Mouse (Mus musculus): ENCODE measurements around the gene Hist1h4f. TPM values are rescaled to one million over a fixed set of nuclear protein-coding genes. Genes with fewer than 3 reads are reported as not detected.
A peak's percentile ranks its signal among the peaks of the same experiment; 100 is the strongest.

The Hist1h4f gene
- polyA plus RNA-seq, 1 experiment from 2014 or later = not detected

DNA sequence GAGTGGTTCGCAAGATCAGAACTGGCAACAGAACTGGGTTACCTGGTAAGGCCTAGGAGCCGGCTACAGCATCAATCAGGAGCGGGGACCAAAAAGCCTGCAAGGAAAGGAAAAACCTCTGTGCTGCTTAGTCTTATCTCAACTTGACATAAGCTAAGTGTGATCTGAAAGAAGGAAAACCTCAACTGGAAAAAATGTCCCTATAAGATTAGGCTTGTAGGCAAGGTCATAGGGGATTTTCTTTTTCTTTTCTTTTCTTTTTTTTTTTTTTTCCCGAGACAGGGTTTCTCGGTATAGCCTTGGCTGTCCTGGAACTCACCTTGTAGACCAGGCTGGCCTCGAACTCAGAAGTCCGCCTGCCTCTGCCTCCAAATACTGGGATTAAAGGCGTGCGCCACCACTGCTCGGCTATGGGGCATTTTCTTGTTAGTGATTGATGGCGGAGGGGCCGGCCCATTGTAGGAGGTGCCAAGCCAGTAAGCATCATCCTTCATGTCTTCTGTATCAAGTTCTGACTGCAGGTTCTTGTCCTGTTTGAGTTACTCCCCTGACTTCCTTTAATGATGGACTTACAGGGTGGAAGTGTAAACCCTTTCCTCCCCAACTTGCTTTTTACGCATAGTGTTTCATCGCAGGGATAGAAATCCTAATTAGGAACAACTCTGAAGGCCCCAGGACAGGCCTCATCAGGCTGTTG is 44.5 kb downstream of the Hist1h4f start:
- Histone ChIP-seq H3K27me3 (peaks cover 14% of the 10 kb centered on the region; the same call in 1 of the 2 replicates), H3K4me3 (replicated peaks) (no peak overlapping the region), H3K4me2 (replicated peaks) (no peak overlapping the region), H3K27ac (no peak overlapping the region), H3K9ac (replicated peaks) (no peak overlapping the region), H3K9me3 (no peaks in the 10 kb centered on the region), H3K4me1 (replicated peaks) (peaks cover 12% of the 10 kb centered on the region), H3K36me3 (no peaks in the 10 kb centered on the region)
- WGBS = 15% methylated on average over 14 of the region's 14 CpGs
- ATAC-seq = no peak

DNA sequence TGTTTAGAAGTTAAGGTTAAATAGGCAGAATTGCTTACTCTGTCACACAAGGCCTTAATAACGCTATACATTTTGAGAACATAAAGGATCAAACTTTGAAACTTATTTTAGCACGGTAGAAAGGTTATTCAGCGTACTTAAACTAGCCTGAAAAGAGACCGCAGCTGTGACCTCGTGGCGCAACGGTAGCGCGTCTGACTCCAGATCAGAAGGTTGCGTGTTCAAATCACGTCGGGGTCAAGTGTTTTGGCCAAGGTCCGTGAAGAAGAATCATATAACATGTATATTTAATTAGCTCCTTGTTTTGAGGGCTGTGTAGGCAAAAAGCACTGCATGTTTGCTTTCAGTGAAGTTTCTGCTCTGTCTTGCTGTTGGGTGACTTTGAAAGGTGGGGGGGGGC is 45.1 kb downstream of the Hist1h4f start:
- Histone ChIP-seq H3K27ac (no peak overlapping the region), H3K4me3 (replicated peaks) (no peak overlapping the region; the same call in 1 of the 2 replicates), H3K9me3 (no peaks in the 10 kb centered on the region), H3K36me3 (no peaks in the 10 kb centered on the region), H3K4me1 (replicated peaks) (peaks cover 12% of the 10 kb centered on the region), H3K27me3 (peaks cover 20% of the 10 kb centered on the region), H3K9ac (replicated peaks) (no peak overlapping the region), H3K4me2 (replicated peaks) (peak overlapping the region; percentile 41)
- no peak for ATAC-seq
- 3% methylated on average over 13 of the region's 13 CpGs for WGBS

DNA sequence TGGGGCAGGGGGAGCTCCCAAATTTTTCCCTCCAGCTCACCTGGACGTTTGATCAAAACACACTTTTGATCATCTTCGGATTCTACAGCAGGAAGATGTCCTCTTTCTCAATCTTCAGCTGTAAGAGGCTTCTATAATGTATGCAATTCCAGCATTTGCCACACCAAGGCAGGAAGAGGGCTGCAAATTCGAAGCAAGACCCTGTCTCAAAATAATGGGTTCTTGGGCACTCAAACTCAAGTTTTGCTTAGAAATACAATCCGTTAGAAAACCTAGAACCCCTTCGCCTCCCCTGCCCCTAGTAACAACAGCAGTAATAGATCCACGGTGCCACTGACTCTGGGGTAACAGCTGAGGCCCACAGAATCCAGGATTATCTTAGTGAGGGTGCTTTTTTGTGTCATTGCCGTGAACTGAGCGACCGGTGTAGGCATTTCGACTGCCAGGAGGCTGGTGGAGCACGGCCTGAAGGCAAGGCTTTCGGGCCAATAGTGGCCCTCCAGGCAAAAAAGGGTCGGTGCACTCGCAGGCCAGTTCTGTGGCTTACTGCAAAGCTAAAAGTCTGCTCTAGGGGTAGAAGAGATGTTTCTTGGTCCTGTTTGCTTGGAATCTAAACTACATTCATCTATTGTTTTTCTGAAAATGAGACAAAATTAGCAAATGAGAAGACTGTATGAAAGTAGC is 45.6 kb downstream of the Hist1h4f start:
- Histone ChIP-seq H3K4me2 (replicated peaks) (peak overlapping the region; percentile 41), H3K4me3 (replicated peaks) (peak overlapping the region; percentile 24), H3K27me3 (peaks cover 20% of the 10 kb centered on the region), H3K9ac (replicated peaks) (no peak overlapping the region; the same call in 1 of the 2 replicates), H3K4me1 (replicated peaks) (peaks cover 12% of the 10 kb centered on the region), H3K27ac (no peak overlapping the region), H3K9me3 (no peaks in the 10 kb centered on the region), H3K36me3 (no peaks in the 10 kb centered on the region)
- ATAC-seq = 0 out of 2 replicates have a peak, but pooled peaks have one; percentile 48
- WGBS = 6% methylated on average over 14 of the region's 14 CpGs

DNA sequence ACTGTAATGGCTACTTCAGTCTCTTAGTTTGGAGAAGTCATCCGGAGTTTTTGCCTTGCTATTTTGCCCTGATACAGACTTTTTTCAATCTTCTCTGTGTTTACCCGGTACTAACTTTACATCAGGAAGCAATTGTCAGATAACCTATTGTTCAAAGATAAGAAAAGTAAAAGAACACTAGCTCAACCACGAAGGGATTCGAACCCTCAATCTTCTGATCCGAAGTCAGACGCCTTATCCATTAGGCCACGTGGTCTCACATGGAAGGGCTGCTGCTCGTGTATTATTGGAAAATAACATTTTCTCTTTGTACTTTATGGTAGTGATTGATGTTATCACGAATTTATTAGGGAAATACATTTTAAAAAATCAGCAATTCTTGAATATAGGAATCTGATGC is 47.7 kb downstream of the Hist1h4f start:
- no peaks in the 10 kb centered on the region for H3K9me3 ChIP-seq
- H3K27me3 ChIP-seq = peaks cover 28% of the 10 kb centered on the region
- 3% methylated on average over 9 of the region's 9 CpGs for WGBS
- no peak for ATAC-seq
- no peak overlapping the region for H3K9ac ChIP-seq (replicated peaks)
- no peak overlapping the region for H3K4me2 ChIP-seq (replicated peaks)
- no peaks in the 10 kb centered on the region for H3K36me3 ChIP-seq
- no peak overlapping the region for H3K4me3 ChIP-seq (replicated peaks)
- H3K27ac ChIP-seq = no peak overlapping the region
- peaks cover 14% of the 10 kb centered on the region for H3K4me1 ChIP-seq (replicated peaks)

DNA sequence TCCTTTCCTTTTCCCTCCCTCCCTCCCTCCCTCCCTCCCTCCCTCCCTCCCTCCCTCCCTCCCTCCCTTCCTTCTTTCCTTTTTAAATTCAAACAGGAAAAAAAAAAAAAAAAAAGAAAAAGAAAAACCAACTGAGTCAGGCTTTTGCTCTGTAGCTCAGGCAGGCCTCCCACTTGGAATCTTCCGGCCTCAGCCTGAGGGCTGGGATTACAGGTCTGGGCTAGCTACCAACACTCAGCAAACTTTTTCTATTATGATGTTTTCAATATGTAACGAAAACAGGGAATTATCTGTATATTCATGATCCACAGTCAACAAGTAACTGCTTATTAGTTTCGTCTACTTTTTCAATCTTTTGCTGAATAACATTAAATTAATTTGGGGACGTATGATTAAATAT is 48.5 kb downstream of the Hist1h4f start:
- Histone ChIP-seq H3K9ac (replicated peaks) (no peak overlapping the region), H3K27me3 (peaks cover 35% of the 10 kb centered on the region), H3K4me1 (replicated peaks) (peaks cover 21% of the 10 kb centered on the region), H3K9me3 (no peaks in the 10 kb centered on the region), H3K4me2 (replicated peaks) (no peak overlapping the region), H3K27ac (no peak overlapping the region), H3K36me3 (no peaks in the 10 kb centered on the region), H3K4me3 (replicated peaks) (no peak overlapping the region)
- 37% methylated on average over 4 of the region's 4 CpGs for WGBS
- ATAC-seq = no peak

DNA sequence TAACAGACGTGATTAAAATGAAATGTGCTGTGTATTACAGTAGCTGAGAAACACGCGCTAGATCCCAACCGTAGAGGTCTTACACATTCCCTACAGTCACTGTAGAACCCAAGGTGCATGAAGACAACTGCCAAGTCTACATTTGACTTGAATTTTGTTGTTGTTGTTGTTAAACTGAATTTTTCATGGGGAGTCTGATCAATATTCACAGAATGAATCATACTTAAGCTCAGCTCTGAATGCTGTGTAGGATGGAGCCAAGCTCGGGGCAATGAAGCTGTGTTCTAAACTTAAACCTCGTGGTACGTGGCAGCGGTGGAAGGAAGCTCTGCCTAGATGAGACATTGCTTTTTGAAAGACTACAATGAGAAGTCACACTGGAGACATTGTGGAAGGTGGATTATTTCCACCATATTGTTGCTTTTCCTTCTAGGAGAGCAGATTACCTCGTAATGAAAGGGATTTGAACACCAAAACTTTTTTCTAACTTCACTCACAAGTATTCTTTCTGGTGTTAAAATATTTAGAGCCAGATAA is 49.3 kb downstream of the Hist1h4f start:
- Histone ChIP-seq H3K27me3 (peaks cover 29% of the 10 kb centered on the region), H3K9me3 (no peaks in the 10 kb centered on the region), H3K4me1 (replicated peaks) (peaks cover 21% of the 10 kb centered on the region), H3K4me3 (replicated peaks) (no peak overlapping the region), H3K27ac (no peak overlapping the region), H3K36me3 (no peaks in the 10 kb centered on the region), H3K9ac (replicated peaks) (no peak overlapping the region), H3K4me2 (replicated peaks) (no peak overlapping the region)
- WGBS = 30% methylated on average over 9 of the region's 9 CpGs
- no peak for ATAC-seq

DNA sequence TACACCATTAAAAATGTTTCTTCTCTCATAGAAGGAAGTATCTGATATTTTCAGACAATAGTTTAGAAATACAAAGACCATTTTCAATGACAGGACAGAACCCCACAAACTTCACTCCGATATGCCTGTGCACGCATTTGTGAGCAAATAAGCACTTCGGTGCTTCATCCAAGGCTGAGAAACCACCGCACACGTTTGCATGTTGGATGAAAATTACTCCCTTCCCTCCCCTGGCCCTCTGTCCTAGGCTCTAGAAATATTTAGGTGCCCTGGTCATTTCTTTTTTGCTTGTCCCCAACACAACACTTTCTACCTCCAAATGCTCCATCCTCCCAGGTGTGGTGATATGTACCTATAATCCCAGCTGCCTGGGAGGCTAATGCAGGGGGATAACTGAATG is 49.9 kb downstream of the Hist1h4f start:
- peaks cover 21% of the 10 kb centered on the region for H3K4me1 ChIP-seq (replicated peaks)
- H3K27me3 ChIP-seq = peaks cover 28% of the 10 kb centered on the region
- 0 out of 2 replicates have a peak overlapping the region, but pooled peaks have one; percentile 15 for H3K4me2 ChIP-seq (replicated peaks)
- H3K27ac ChIP-seq = no peak overlapping the region
- H3K9me3 ChIP-seq = no peaks in the 10 kb centered on the region
- WGBS = 22% methylated on average over 5 of the region's 5 CpGs
- no peaks in the 10 kb centered on the region for H3K36me3 ChIP-seq
- ATAC-seq = no peak
- no peak overlapping the region for H3K9ac ChIP-seq (replicated peaks)
- H3K4me3 ChIP-seq (replicated peaks) = no peak overlapping the region

Small RNAs within 50 kb of the gene (microRNA-seq; reads per million reads assigned to microRNA genes)
- gene Gm44297 = not detected
- gene Gm44359 = not detected
- not detected for gene Gm44394
- not detected for gene n-TStga1

Other genes with a start within 250 kb of the Hist1h4f start
- gene Zfp322a, start 182.4 kb downstream of the Hist1h4f start, polyA plus RNA-seq (2015; fragmentation: Nextera tagmentation; extraction: Ambion mirVana) = 56.3 and 58.9 TPM in 2 replicates
- gene Abt1, start 127.8 kb downstream of the Hist1h4f start, polyA plus RNA-seq (2015; fragmentation: Nextera tagmentation; extraction: Ambion mirVana) = 10.8 TPM in 2 replicates
- gene Btn1a1, start 85.7 kb downstream of the Hist1h4f start, polyA plus RNA-seq (2015; fragmentation: Nextera tagmentation; extraction: Ambion mirVana) = 0.04 and 0.13 TPM in 2 replicates
- 0.13 TPM in 2 replicates for gene Btn2a2, start 62.8 kb downstream of the Hist1h4f start, polyA plus RNA-seq (2015; fragmentation: Nextera tagmentation; extraction: Ambion mirVana)
- 6.4 and 7.4 TPM in 2 replicates for gene Hist1h4h, start 20.6 kb downstream of the Hist1h4f start, polyA plus RNA-seq (2015; fragmentation: Nextera tagmentation; extraction: Ambion mirVana)
- 1.3 and 3.0 TPM in 2 replicates for gene Hist1h2af, start 17.7 kb downstream of the Hist1h4f start, polyA plus RNA-seq (2015; fragmentation: Nextera tagmentation; extraction: Ambion mirVana)
- gene Hist1h3g, start 16.2 kb downstream of the Hist1h4f start, polyA plus RNA-seq (2015; fragmentation: Nextera tagmentation; extraction: Ambion mirVana) = 3.1 and 5.3 TPM in 2 replicates
- gene Hist1h2bh, start 8.3 kb downstream of the Hist1h4f start, polyA plus RNA-seq (2015; fragmentation: Nextera tagmentation; extraction: Ambion mirVana) = 0.31 and 0.35 TPM in 2 replicates
- gene Hist1h3f, start 7.6 kb downstream of the Hist1h4f start, polyA plus RNA-seq (2015; fragmentation: Nextera tagmentation; extraction: Ambion mirVana) = 0.75 and 0.84 TPM in 2 replicates
- 0.23 and 0.24 TPM in 2 replicates for gene Hist1h1d, start 1.6 kb upstream of the Hist1h4f start, polyA plus RNA-seq (2015; fragmentation: Nextera tagmentation; extraction: Ambion mirVana)
- gene Hist1h3e, start 10.7 kb upstream of the Hist1h4f start, polyA plus RNA-seq (2015; fragmentation: Nextera tagmentation; extraction: Ambion mirVana) = 3.1 and 4.7 TPM in 2 replicates
- gene Hist1h2ae, start 19.6 kb upstream of the Hist1h4f start, polyA plus RNA-seq (2015; fragmentation: Nextera tagmentation; extraction: Ambion mirVana) = 51.6 and 53.6 TPM in 2 replicates
- gene Hist1h2bg, start 19.7 kb upstream of the Hist1h4f start, polyA plus RNA-seq (2015; fragmentation: Nextera tagmentation; extraction: Ambion mirVana) = 4.1 and 7.5 TPM in 2 replicates
- gene Hist1h2bf, start 22.5 kb upstream of the Hist1h4f start, polyA plus RNA-seq (2015; fragmentation: Nextera tagmentation; extraction: Ambion mirVana) = 3.3 and 4.5 TPM in 2 replicates
- gene Hist1h2ad, start 22.7 kb upstream of the Hist1h4f start, polyA plus RNA-seq (2015; fragmentation: Nextera tagmentation; extraction: Ambion mirVana) = 0.93 and 1.7 TPM in 2 replicates
- gene Hist1h3d, start 24.1 kb upstream of the Hist1h4f start, polyA plus RNA-seq (2015; fragmentation: Nextera tagmentation; extraction: Ambion mirVana) = 2.1 and 3.1 TPM in 2 replicates
- 74.3 and 84.0 TPM in 2 replicates for gene Hist1h4d, start 29.9 kb upstream of the Hist1h4f start, polyA plus RNA-seq (2015; fragmentation: Nextera tagmentation; extraction: Ambion mirVana)
- gene Hist1h2be, start 69.5 kb upstream of the Hist1h4f start, polyA plus RNA-seq (2015; fragmentation: Nextera tagmentation; extraction: Ambion mirVana) = 1.4 and 2.0 TPM in 2 replicates
- 12.6 and 15.0 TPM in 2 replicates for gene Hist1h1e, start 70.9 kb upstream of the Hist1h4f start, polyA plus RNA-seq (2015; fragmentation: Nextera tagmentation; extraction: Ambion mirVana)
- gene Hist1h2ac, start 132.3 kb upstream of the Hist1h4f start, polyA plus RNA-seq (2015; fragmentation: Nextera tagmentation; extraction: Ambion mirVana) = 0.69 and 1.1 TPM in 2 replicates
- 22.2 and 24.4 TPM in 2 replicates for gene Hist1h2bc, start 132.6 kb upstream of the Hist1h4f start, polyA plus RNA-seq (2015; fragmentation: Nextera tagmentation; extraction: Ambion mirVana)
- gene Hist1h1t, start 144.2 kb upstream of the Hist1h4f start, polyA plus RNA-seq (2015; fragmentation: Nextera tagmentation; extraction: Ambion mirVana) = not detected in 2 replicates
- 5.1 and 5.8 TPM in 2 replicates for gene Hist1h4c, start 146.8 kb upstream of the Hist1h4f start, polyA plus RNA-seq (2015; fragmentation: Nextera tagmentation; extraction: Ambion mirVana)
- gene Hfe, start 159.2 kb upstream of the Hist1h4f start, polyA plus RNA-seq (2015; fragmentation: Nextera tagmentation; extraction: Ambion mirVana) = 2.0 and 2.7 TPM in 2 replicates
- 9.8 and 11.1 TPM in 2 replicates for gene Hist1h1c, start 187.2 kb upstream of the Hist1h4f start, polyA plus RNA-seq (2015; fragmentation: Nextera tagmentation; extraction: Ambion mirVana)
- gene Hist1h3c, start 194.0 kb upstream of the Hist1h4f start, polyA plus RNA-seq (2015; fragmentation: Nextera tagmentation; extraction: Ambion mirVana) = 3.2 and 4.4 TPM in 2 replicates
- 2.8 and 3.2 TPM in 2 replicates for gene Hist1h2bb, start 195.1 kb upstream of the Hist1h4f start, polyA plus RNA-seq (2015; fragmentation: Nextera tagmentation; extraction: Ambion mirVana)
- 28.4 and 31.0 TPM in 2 replicates for gene Hist1h2ab, start 199.5 kb upstream of the Hist1h4f start, polyA plus RNA-seq (2015; fragmentation: Nextera tagmentation; extraction: Ambion mirVana)
- 6.3 and 8.7 TPM in 2 replicates for gene Hist1h3b, start 200.6 kb upstream of the Hist1h4f start, polyA plus RNA-seq (2015; fragmentation: Nextera tagmentation; extraction: Ambion mirVana)
- gene Hist1h4b, start 205.4 kb upstream of the Hist1h4f start, polyA plus RNA-seq (2015; fragmentation: Nextera tagmentation; extraction: Ambion mirVana) = 4.6 and 5.2 TPM in 2 replicates
- 0.44 and 0.57 TPM in 2 replicates for gene Hist1h4a, start 209.6 kb upstream of the Hist1h4f start, polyA plus RNA-seq (2015; fragmentation: Nextera tagmentation; extraction: Ambion mirVana)
- gene Hist1h3a, start 210.7 kb upstream of the Hist1h4f start, polyA plus RNA-seq (2015; fragmentation: Nextera tagmentation; extraction: Ambion mirVana) = 1.4 and 3.3 TPM in 2 replicates
- gene Hist1h1a, start 212.0 kb upstream of the Hist1h4f start, polyA plus RNA-seq (2015; fragmentation: Nextera tagmentation; extraction: Ambion mirVana) = 1.6 and 2.2 TPM in 2 replicates
- 0.15 TPM in 1 of 2 replicates, not detected in the other for gene Trim38, start 218.3 kb upstream of the Hist1h4f start, polyA plus RNA-seq (2015; fragmentation: Nextera tagmentation; extraction: Ambion mirVana)